Mouse (Mus musculus): ENCODE data around the gene Shank2.

Gene Shank2

DNA sequence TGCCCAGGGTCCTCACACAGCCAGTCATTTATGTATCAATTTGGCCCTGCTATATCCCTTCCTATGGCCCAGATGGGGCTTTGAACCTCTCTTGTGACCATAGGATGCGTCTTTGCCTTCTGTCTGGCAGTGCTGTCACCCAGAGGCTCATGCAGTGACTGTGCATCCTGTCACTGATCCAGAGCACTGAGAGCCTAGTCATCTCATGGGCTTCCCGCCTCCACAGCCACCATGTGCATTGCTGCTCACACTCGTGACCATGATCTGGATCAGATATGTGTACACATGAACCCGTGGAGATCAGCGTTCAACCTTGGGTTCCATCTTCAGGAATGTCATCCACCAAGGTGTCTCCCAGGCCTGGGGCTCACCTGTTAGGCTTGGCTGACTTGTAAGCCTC is 227.0 kb downstream of the Shank2 start:
- DNase-seq (ENCODE audit: low read depth, low spot score): no peak

DNA sequence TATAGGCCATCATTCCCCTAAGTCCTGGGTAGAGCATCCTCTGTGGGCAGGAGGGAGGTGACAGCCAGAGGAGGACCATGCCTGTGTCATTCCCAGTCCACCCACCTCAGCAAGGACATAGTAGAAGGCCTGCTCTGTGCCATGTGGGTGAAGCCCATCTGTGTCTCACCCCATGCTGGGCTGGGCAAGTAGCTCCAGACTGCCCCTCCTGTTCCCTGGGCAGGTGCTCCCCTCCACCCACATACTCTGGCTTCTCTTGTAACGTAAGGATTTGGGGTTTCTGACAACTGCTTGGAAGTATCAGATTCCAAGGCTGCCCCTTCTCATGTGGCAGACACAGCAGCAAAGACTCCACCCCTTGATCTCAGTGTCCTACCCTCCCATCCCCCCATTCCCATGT is 227.7 kb downstream of the Shank2 start:
- DNase-seq (ENCODE audit: low read depth, low spot score): no peak

DNA sequence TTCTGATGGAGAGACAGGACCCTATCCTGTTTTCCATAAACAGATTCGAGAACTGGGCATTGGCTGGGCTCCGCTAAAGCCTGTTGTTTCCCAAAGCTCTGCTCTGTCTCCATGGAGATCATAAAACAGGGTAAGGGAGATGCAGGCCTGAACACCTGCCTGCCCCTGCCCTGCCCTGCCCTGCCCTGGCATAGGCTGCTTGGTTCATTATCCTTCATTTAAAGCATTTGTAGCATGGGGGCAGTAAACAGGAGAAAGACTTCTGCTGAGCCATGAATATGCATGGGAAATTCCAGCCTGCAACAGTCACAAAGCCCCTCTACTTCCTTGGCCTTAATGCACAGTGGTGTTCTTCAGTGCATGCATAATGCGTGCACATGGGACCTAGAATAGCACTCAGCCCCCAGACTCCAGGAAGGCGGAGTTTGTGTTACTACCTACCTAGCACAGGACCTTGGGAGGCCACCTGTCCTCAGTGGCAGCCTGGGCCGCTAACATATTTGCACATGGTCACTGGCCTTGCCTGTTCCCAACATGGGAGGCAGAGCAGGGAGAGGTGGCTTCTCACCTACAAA is 230.5 kb downstream of the Shank2 start:
- no peak for DNase-seq (ENCODE audit: low read depth, low spot score)

DNA sequence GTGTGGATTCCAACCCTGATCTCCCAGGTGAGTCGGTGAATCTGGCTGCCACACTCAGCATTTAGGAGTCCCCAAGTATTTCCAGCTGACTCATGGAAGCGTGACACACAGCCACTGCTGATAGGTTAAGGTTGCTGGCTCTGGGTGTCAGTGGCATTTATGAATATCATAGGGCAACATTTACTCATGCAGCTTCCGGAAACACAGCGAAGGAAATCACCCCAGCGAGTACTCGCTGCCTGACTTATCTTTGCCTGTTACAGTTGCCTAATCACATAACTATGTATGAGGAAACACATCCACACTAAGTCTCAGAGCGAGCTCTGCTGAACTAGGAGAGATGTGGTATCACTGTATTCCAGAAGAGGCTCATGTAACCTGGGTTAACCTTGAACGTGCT is 231.8 kb downstream of the Shank2 start:
- DNase-seq (ENCODE audit: low read depth, low spot score): no peak

DNA sequence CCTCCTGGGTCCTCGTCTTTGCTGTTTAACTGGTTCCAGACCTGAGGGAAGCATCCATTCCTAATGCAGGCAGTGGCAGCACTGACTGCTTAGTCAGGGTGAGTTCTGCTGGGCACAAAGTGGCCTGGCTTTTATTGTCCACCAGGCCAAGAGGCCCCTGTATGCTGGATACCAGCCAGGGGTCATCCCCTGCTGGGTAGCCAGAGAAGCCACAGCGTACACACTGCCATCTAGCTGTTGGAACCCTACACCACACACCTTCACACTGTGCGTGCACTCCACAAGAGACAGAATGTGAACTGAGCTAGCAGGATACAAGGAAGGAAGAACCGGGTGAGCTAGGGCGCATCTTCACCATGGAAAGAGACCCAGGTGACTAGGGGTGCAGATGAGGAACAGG is 233.1 kb downstream of the Shank2 start:
- DNase-seq (ENCODE audit: low read depth, low spot score): no peak

DNA sequence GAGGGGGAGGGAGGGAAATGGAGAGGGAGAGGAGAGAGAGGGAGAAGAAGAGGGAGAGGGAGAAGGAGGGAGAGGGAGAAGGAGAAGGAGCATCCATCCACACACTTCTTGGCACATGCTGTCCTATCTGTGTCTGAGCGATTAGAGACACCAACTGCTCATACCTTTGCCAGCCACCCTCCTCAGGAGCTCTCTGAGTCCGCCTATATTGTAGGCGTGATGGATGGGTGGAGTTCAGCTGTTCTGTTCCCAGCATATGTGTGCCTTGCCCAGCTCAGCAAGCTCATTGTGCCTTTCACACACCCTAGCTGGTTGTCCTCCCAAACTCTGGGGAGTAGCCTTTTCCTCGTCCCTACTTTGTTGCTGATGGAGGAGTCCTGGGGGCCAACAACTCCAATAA is 233.8 kb downstream of the Shank2 start:
- no peak for DNase-seq (ENCODE audit: low read depth, low spot score)

DNA sequence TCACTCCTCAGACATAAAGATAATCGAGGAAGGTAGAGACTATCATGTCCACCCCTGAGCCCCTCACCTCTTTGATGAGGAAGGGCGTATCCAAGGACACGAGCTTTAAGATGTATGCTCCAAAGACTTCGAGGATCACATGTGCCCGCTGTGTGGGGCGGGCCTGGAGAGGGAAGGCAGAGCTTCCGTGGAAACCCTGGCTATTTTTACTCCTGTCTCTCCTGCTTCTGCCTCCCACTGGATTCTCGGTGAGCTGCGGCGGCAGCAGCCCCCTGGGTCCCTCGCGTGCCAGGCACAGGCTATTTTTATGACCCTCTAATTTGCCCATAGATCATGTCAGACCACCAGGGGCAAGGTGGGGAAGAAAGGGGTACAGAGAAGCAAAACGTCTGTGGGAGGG is 235.1 kb downstream of the Shank2 start:
- no peak for DNase-seq (ENCODE audit: low read depth, low spot score)

DNA sequence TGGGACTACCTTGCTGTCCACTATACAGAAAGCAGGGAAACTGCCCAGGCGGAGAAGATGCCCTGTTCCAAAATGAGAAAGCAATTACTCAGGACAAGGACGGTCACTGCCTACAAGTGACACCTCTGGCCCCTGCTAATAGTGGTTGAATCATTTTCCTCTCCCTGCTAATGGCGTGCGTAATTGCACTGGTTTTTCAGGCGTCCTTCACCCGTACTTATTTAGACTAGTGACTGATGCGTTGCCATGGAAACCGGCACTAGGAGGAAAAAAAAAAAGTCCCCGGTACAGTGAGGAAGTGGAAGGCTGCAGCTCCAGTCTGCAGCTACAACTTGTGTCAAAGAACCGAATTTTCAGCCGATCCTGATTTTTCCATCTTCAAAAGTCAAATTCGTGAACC is 236.7 kb downstream of the Shank2 start:
- no peak for DNase-seq (ENCODE audit: low read depth, low spot score)

DNA sequence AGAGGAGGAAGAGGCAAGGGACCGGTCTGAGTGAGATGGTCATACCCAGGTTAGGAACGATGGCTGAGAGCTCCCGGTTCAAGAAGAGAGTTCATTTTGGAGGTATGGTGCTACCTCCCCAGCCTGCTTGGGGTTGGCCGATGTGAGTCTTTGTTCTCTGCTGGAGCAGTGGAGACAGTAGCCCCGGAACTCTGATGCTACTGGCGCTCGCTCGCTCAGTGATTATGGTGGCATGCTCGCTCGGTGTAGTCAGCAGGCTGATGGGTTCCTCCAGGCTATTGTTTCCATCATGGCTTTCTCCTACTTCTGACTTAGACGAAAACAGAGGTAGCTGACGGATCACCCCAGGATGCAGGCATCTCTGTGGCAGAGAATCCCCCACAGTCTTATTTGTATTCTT is 237.3 kb downstream of the Shank2 start:
- DNase-seq (ENCODE audit: low read depth, low spot score): no peak

DNA sequence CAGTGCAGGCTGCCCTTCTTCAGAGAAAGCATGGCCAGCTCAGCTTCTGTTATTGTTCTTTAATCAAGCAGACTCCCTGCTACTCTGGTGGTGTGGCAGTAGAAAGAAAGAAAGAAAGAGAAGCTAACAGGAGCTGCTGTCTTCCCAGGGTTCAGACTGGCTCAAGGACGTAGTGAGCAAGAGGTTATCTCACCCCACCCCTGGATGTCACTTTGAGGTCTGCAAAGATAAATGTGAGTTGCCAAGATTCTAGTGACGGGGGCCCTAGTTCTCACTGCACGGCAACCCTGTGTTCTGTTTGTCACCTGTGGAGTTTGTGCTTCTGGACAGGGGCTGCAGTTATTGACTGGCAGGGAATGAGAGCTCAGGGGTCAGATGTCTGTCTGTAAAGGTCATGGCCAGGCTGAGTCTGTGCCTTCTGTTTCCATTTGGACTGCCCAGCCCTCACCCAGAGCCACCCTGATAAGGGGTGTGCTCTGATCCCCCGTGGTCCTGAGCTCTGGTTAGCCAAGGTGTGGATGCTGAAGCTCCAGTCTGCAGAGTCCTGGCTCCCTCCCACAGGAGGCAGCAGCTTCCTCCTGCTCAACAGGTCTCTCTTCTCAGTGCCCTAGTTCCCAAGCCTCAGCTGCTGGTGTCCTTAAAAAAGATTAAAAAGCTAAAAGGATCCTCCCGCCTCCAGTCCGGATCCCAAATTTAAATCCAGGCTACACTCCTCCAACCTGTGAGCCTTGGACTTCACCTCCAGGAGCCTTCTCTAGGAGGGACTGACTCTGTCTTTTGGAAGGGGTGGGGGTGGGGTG is 238.0 kb downstream of the Shank2 start:
- no peak for DNase-seq (ENCODE audit: low read depth, low spot score)

DNA sequence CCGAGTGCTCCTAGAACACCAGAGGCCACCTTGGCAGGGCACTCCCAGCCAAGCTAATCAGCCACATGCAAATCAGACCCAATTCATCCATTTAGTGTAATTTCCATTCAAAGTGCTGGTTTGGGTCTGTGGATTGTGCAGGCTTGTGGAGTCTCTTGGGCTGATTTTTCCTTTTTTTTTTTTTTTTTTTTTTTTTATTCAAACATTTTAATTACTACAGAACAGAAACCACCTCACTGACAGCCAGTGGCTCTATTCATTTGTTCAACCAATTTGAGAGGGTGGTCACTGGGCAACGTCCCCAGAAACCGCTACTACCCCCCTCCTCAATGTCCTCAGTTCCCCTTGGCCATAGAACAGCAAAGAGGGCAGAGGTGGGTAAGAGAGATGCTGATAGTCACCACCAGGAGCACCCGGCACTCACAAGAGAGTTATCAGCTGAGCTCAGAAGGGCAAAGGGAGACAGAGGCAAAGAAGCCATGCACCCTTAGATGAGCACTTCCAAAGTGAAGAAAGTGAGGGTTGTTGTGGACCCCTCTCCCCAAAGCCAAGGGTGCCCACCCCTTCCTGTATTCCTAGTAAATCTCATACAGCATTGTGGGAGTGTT is 239.1 kb downstream of the Shank2 start:
- no peak for DNase-seq (ENCODE audit: low read depth, low spot score)

DNA sequence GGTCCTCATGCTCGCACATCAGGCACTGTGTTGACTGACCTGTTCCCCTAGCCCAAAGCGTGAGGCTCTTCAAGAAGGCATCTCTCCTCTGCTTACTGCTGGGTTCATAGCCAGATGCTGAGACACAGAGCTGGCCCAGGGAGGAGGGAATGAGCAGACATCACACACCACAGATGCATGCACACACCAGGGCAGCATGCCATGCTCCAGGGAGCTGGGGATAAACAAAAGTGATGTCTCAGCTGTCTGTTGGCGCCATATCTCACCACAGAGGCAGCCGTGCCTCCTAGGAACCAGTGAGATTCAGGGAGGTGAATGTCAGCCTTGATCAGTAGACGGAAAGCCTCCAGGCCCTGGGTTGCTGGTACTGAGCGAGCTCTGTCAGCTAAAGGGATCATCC is 242.5 kb downstream of the Shank2 start:
- no peak for DNase-seq (ENCODE audit: low read depth, low spot score)

DNA sequence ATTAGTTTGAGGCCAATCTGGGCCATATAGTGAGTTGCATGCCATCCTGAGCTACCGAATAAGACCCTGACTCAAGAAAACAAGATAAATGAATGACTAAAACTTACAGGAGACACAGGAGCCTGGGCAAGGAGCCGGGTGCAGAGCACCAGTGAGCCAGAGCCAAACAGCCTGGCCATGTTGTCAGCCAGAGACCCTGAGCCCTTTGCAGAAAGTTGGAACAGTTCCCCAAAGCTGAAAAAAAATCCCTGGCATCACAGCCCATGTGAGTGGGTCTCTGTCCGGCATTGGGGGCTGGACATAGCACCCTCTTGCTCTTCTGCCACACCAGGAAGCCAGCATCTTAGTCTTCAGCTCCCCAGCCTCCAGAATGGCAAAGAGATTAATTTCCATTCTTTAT is 244.5 kb downstream of the Shank2 start:
- DNase-seq (ENCODE audit: low read depth, low spot score): no peak

DNA sequence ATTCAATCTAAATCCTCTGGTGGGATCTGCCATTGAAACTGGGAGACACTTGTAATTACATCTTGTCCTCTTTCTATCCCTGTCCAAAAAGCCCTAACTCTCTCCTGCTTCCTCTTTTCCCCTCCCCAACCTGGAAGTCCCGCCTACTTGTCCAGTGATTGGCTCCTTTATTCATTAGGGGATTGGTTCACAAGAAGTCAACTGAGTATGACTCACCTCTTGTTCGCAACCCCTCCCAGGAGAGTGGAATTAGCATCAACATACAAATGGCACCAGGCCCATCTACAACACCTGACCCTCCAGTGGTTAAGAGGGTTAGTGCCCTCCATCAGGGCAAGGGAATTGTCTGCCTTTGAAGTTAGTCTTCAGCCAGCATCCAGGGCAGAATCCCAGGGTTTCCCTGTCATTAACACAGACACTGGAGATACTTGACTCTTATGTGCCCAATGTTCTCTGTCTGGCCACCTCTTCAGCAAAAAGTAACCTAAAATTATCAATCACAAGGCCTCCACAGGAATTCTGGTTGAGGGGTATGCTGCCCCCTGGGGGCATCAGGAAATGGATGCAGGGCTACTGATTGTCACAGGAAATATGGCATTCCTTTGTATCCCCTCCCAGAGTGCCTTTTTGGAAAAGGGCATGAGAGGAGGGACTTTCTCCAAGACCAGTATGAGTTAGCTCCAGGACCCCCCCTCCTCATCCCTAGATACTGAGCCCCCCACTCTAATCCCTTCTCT is 247.1 kb downstream of the Shank2 start:
- DNase-seq (ENCODE audit: low read depth, low spot score): no peak

DNA sequence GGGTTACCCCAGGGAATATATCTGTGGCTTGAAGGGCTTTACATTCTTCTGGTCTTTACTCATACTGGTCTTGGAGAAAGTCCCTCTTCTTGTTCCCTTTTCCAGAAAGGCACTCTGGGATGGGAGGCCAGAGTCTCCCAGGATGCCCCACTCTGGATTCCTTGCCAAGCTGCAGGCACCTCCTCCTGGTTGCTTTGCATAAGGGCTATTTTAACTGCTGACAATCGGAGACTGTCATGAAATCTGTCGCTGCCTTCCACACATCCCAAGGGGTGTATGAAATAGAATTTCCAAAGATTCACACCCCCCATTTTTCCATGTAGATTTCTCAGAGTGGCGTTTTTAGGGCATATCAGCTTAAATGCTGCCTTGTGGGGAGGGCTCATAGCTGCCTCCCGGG is 249.1 kb downstream of the Shank2 start:
- no peak for DNase-seq (ENCODE audit: low read depth, low spot score)

DNA sequence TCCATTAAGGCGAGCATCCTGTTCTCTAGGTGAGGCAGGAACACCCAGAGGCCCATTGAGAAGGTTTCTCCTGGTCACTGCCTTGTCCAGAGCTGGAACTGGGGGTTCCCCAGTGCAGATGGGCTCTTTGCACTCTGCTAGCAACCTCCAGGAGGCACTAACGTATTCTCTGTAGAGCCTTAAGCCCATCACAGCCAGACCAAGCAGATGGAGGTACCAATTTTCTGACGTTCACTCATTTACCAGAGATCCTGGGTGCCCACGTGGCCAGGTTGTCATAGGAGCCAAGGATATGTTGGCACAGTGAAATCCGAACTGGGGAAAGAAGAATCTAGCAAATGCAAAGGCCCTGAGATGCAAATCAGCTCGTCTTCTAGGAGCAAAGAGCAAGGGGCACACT is 249.5 kb downstream of the Shank2 start:
- no peak for DNase-seq (ENCODE audit: low read depth, low spot score)

DNA sequence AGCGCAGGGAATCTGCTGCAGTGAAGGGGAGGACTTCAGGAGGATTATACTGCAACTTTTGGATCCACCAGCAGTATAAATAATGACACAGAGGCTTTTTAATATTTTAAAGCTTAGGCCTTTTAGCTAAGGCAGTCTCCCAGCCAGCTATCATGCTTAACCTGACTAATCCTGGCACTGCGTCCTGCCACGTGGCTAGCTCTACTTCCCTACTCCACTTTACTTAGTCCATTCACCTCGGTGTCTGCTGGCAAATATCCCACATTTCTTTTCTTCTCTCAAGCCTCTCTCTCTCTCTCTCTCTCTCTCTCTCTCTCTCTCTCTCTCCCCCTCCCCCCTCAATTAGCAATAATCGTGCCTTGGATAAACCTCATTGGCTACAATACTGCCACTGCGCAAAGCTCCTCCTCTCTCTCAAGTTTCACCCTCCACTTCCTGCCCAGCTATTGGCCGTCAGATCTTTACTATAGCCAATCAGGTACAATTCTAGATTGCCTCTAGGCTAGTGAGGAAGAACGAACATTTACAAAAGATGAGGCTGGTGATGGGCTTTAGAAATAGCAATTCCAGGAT is 253.0 kb downstream of the Shank2 start:
- no peak for DNase-seq (ENCODE audit: low read depth, low spot score)

DNA sequence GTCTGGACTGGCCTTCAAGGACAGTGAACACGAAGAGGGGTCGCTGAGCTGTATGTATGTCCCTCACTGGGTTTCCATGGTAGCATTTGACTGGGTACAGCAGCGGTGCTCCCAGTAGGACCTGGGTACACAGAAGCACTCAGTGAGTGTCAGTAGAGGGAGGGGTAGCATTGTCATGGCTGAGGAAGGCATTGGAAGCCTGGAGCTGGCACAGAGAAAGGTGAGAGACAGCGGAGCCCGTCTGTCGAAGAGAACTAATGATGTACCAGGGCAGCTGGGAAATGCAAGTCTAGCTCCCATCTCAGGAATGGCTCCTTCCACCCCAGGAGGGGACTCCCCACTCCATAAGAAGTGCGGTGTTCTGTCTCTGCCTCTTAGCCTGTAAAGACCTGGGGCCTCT is 256.1 kb downstream of the Shank2 start:
- no peak for DNase-seq (ENCODE audit: low read depth, low spot score)

DNA sequence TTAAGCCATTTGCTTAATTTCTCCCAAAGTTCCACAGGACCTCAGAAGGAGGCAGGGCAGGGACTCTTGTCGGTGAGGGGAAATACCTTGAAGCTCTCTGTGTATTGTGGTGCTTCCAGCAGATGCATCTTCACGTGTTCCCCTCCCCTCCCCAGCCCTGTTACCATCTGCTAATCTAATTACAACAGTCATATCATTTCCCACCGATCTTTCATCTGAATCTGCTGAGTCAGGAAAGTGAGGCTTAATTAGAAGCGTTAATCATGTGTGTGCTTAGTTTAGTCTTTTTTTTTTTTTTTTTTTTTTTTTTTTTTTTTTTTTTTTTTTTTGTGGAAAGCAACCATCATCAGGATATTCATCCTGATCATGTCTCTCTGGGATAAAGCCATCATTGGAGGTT is 256.6 kb downstream of the Shank2 start:
- no peak for DNase-seq (ENCODE audit: low read depth, low spot score)

DNA sequence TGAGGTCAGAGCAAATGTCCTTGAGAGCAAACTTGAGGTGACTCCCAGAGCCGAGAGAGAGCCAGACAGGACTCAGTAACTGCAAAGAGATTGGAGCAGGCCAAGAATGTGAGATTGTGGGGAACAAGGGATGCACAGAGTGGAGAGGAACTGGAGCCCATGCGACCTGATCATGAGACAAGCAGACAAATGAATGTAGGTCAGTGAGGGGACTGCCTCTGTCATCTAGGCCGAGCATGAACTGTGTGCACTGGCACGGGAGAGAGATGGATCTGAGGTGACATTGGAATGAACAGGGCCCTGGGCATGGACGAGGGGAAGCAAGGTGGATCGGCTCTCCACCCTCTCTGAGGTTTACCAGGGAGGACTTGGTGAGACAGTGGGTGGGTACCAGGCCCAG is 260.9 kb downstream of the Shank2 start:
- no peak for DNase-seq (ENCODE audit: low read depth, low spot score)

DNA sequence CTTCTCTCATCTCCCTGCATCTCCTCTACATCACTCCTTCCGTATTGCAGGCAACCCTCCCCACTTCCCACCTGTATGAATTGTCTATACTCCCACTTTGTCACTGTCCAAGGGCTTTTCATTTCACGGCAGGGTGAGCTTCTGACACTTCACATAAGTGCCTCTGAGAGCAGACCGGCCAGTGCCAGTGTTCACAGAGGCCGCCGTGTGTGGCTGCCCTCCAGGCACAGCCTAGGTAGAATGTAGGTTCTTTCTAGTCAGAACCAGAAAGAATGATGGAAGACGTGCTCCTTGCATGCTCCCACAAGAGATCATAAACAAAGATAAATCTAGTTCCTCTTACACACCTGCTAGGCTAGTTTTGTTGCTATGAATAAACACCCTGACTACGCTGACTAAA is 265.0 kb downstream of the Shank2 start:
- DNase-seq (ENCODE audit: low read depth, low spot score): no peak

DNA sequence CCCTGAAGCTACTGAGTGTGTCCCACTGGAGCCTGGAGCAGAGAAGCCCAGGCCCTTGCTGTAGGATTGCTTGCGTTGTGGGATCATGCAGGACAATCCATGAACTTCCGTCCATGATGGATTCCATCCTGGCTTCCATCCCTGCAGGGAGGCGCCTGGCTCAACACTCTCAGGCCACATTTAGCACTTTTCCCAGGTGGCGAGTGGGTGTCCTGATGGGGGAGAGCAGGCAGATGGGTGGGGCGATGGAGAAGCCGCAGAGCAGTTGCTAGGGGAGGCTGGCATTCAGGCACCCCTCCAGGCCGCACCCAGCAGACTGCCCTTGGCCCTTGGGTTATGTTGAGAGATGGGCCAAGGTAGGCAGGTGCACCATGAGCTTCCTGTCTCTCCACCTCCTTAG is 266.6 kb downstream of the Shank2 start:
- DNase-seq (ENCODE audit: low read depth, low spot score): no peak
